Mouse (Mus musculus): Measurements from ENCODE around the gene Rtcb.

Gene Rtcb

GRCm38 (mm10) chr10:85957464-85957950, at the start of gene Rtcb:
Gene Rtcb (minus strand): TSS chr10:85957823.
- peak; percentile 94 for ATAC-seq (ENCODE audit: insufficient number of reproducible peaks, low FRiP score, low TSS enrichment)

- ATAC-seq (ENCODE audit: insufficient number of reproducible peaks, low FRiP score, low TSS enrichment), result no peak
Observed at GRCm38 (mm10) chr10:86006455-86006854, 48.8 kb upstream of the Rtcb start.

- ATAC-seq (ENCODE audit: insufficient number of reproducible peaks, low FRiP score, low TSS enrichment), result no peak
Observed at GRCm38 (mm10) chr10:86000447-86000846, 42.8 kb upstream of the Rtcb start.

- ATAC-seq (ENCODE audit: insufficient number of reproducible peaks, low FRiP score, low TSS enrichment), result no peak
Observed at GRCm38 (mm10) chr10:85994543-85995104, 37.0 kb upstream of the Rtcb start.

- no peak for ATAC-seq (ENCODE audit: insufficient number of reproducible peaks, low FRiP score, low TSS enrichment)
Observed at GRCm38 (mm10) chr10:85993836-85994235, 36.2 kb upstream of the Rtcb start.

GRCm38 (mm10) chr10:85992412-85992811, 34.8 kb upstream of the Rtcb start:
- ATAC-seq (ENCODE audit: insufficient number of reproducible peaks, low FRiP score, low TSS enrichment), result no peak

GRCm38 (mm10) chr10:85989412-85990115, 31.9 kb upstream of the Rtcb start:
- no peak for ATAC-seq (ENCODE audit: insufficient number of reproducible peaks, low FRiP score, low TSS enrichment)

GRCm38 (mm10) chr10:85972915-85973314, 15.3 kb upstream of the Rtcb start:
- no peak for ATAC-seq (ENCODE audit: insufficient number of reproducible peaks, low FRiP score, low TSS enrichment)

- ATAC-seq (ENCODE audit: insufficient number of reproducible peaks, low FRiP score, low TSS enrichment), result no peak
Observed at GRCm38 (mm10) chr10:85971826-85972225, 14.2 kb upstream of the Rtcb start.

- no peak for ATAC-seq (ENCODE audit: insufficient number of reproducible peaks, low FRiP score, low TSS enrichment)
Observed at GRCm38 (mm10) chr10:85969894-85970620, 12.4 kb upstream of the Rtcb start.

- ATAC-seq (ENCODE audit: insufficient number of reproducible peaks, low FRiP score, low TSS enrichment), result no peak
Observed at GRCm38 (mm10) chr10:85968731-85969130, 11.1 kb upstream of the Rtcb start.

GRCm38 (mm10) chr10:85968157-85968634, 10.6 kb upstream of the Rtcb start:
- ATAC-seq (ENCODE audit: insufficient number of reproducible peaks, low FRiP score, low TSS enrichment), result peak; percentile 49; the same call in 1 of the 2 replicates

GRCm38 (mm10) chr10:85967411-85968156, 10.0 kb upstream of the Rtcb start:
- peak; percentile 31; the same call in 1 of the 2 replicates for ATAC-seq (ENCODE audit: insufficient number of reproducible peaks, low FRiP score, low TSS enrichment)

GRCm38 (mm10) chr10:85966476-85966875, 8.9 kb upstream of the Rtcb start:
- ATAC-seq (ENCODE audit: insufficient number of reproducible peaks, low FRiP score, low TSS enrichment), result no peak

- ATAC-seq (ENCODE audit: insufficient number of reproducible peaks, low FRiP score, low TSS enrichment), result no peak
Observed at GRCm38 (mm10) chr10:85964316-85964715, 6.7 kb upstream of the Rtcb start.

GRCm38 (mm10) chr10:85962897-85963296, 5.3 kb upstream of the Rtcb start:
- ATAC-seq (ENCODE audit: insufficient number of reproducible peaks, low FRiP score, low TSS enrichment), result no peak

- ATAC-seq (ENCODE audit: insufficient number of reproducible peaks, low FRiP score, low TSS enrichment), result no peak
Observed at GRCm38 (mm10) chr10:85956871-85957419, 678 bp downstream of the Rtcb start.

- no peak for ATAC-seq (ENCODE audit: insufficient number of reproducible peaks, low FRiP score, low TSS enrichment)
Observed at GRCm38 (mm10) chr10:85954429-85954828, 3.2 kb downstream of the Rtcb start.

- ATAC-seq (ENCODE audit: insufficient number of reproducible peaks, low FRiP score, low TSS enrichment), result no peak
Observed at GRCm38 (mm10) chr10:85953401-85953800, 4.2 kb downstream of the Rtcb start.

GRCm38 (mm10) chr10:85951765-85952443, 5.7 kb downstream of the Rtcb start:
- ATAC-seq (ENCODE audit: insufficient number of reproducible peaks, low FRiP score, low TSS enrichment), result no peak
